Mouse (Mus musculus): ENCODE results near the gene Sel1l. TPM values are rescaled to one million over a fixed set of nuclear protein-coding genes. Genes with fewer than 3 reads are reported as not detected.
A peak's percentile ranks its signal among the peaks of the same experiment; 100 is the strongest.

Gene Sel1l
- 60.1 and 66.2 TPM in 2 replicates for polyA plus RNA-seq (2016; fragmentation: Nextera tagmentation; extraction: Ambion mirVana)

- Histone ChIP-seq H3K4me1 (replicated peaks) (peaks cover 16% of the 10 kb centered on the region; the same call in 1 of the 2 replicates), H3K4me2 (peak within 1 kb of the TSS; percentile 98), H3K4me3 (peak within 1 kb of the TSS; percentile 99), H3K27me3 (replicated peaks) (no peaks in the 10 kb centered on the region), H3K9me3 (replicated peaks) (no peaks in the 10 kb centered on the region), H3K36me3 (peaks cover 1% of the 10 kb centered on the region), H3K9ac (peak within 1 kb of the TSS; percentile 97), H3K27ac (ENCODE audit: poor library complexity, severe bottlenecking) (peak within 1 kb of the TSS; percentile 70; the same call in 1 of the 2 replicates)
- WGBS: under 1% methylated on average over 31 of the region's 35 CpGs
- ATAC-seq (ENCODE audit: insufficient number of reproducible peaks, low FRiP score): peak; percentile 100
Observed at GRCm38 (mm10) chr12:91849045-91849467, at the start of gene Sel1l. Gene Sel1l (minus strand): TSS chr12:91849157.

- Histone ChIP-seq H3K4me1 (replicated peaks) (no peaks in the 10 kb centered on the region), H3K27me3 (replicated peaks) (no peaks in the 10 kb centered on the region), H3K4me2 (no peak overlapping the region), H3K9ac (no peak overlapping the region), H3K27ac (ENCODE audit: poor library complexity, severe bottlenecking) (no peak overlapping the region), H3K4me3 (no peak overlapping the region), H3K9me3 (replicated peaks) (no peaks in the 10 kb centered on the region), H3K36me3 (no peaks in the 10 kb centered on the region)
- no peak for ATAC-seq (ENCODE audit: insufficient number of reproducible peaks, low FRiP score)
- 76% methylated on average over 9 of the region's 9 CpGs for WGBS
Observed at GRCm38 (mm10) chr12:91892622-91893560, 43.9 kb upstream of the Sel1l start.

GRCm38 (mm10) chr12:91880431-91880830, 31.5 kb upstream of the Sel1l start:
- H3K4me2 ChIP-seq: no peak overlapping the region
- H3K27me3 ChIP-seq (replicated peaks): no peaks in the 10 kb centered on the region
- peaks cover 3% of the 10 kb centered on the region; the same call in 1 of the 2 replicates for H3K4me1 ChIP-seq (replicated peaks)
- H3K27ac ChIP-seq (ENCODE audit: poor library complexity, severe bottlenecking): no peak overlapping the region
- H3K4me3 ChIP-seq: no peak overlapping the region
- no peaks in the 10 kb centered on the region; the same call in 1 of the 2 replicates for H3K9me3 ChIP-seq (replicated peaks)
- no peak overlapping the region for H3K9ac ChIP-seq
- no peaks in the 10 kb centered on the region for H3K36me3 ChIP-seq
- ATAC-seq (ENCODE audit: insufficient number of reproducible peaks, low FRiP score): no peak
- 79% methylated on average over 13 of the region's 13 CpGs for WGBS

- no peak for ATAC-seq (ENCODE audit: insufficient number of reproducible peaks, low FRiP score)
- Histone ChIP-seq H3K9me3 (replicated peaks) (no peaks in the 10 kb centered on the region; the same call in 1 of the 2 replicates), H3K27ac (ENCODE audit: poor library complexity, severe bottlenecking) (no peak overlapping the region), H3K27me3 (replicated peaks) (no peaks in the 10 kb centered on the region), H3K4me3 (no peak overlapping the region), H3K9ac (no peak overlapping the region), H3K36me3 (no peaks in the 10 kb centered on the region), H3K4me2 (no peak overlapping the region), H3K4me1 (replicated peaks) (peaks cover 3% of the 10 kb centered on the region; the same call in 1 of the 2 replicates)
- WGBS: 73% methylated on average over 8 of the region's 8 CpGs
Observed at GRCm38 (mm10) chr12:91878912-91879250, 29.9 kb upstream of the Sel1l start.

- Histone ChIP-seq H3K4me1 (replicated peaks) (peaks cover 3% of the 10 kb centered on the region; the same call in 1 of the 2 replicates), H3K9ac (no peak overlapping the region), H3K36me3 (no peaks in the 10 kb centered on the region), H3K4me3 (no peak overlapping the region), H3K27me3 (replicated peaks) (no peaks in the 10 kb centered on the region), H3K4me2 (no peak overlapping the region), H3K27ac (ENCODE audit: poor library complexity, severe bottlenecking) (no peak overlapping the region), H3K9me3 (replicated peaks) (no peaks in the 10 kb centered on the region; the same call in 1 of the 2 replicates)
- ATAC-seq (ENCODE audit: insufficient number of reproducible peaks, low FRiP score): no peak
- WGBS: 66% methylated on average over 21 of the region's 21 CpGs
Observed at GRCm38 (mm10) chr12:91878056-91878911, 29.3 kb upstream of the Sel1l start.

GRCm38 (mm10) chr12:91877646-91878045, 28.7 kb upstream of the Sel1l start:
- ATAC-seq (ENCODE audit: insufficient number of reproducible peaks, low FRiP score): no peak
- H3K4me1 ChIP-seq (replicated peaks): peaks cover 3% of the 10 kb centered on the region; the same call in 1 of the 2 replicates
- H3K4me3 ChIP-seq: no peak overlapping the region
- no peaks in the 10 kb centered on the region for H3K36me3 ChIP-seq
- no peak overlapping the region for H3K27ac ChIP-seq (ENCODE audit: poor library complexity, severe bottlenecking)
- H3K9me3 ChIP-seq (replicated peaks): no peaks in the 10 kb centered on the region; the same call in 1 of the 2 replicates
- H3K27me3 ChIP-seq (replicated peaks): no peaks in the 10 kb centered on the region
- no peak overlapping the region for H3K9ac ChIP-seq
- no peak overlapping the region for H3K4me2 ChIP-seq
- 45% methylated on average over 5 of the region's 5 CpGs for WGBS

- H3K4me3 ChIP-seq: no peak overlapping the region
- no peak overlapping the region for H3K9ac ChIP-seq
- H3K9me3 ChIP-seq (replicated peaks): no peaks in the 10 kb centered on the region
- no peaks in the 10 kb centered on the region for H3K36me3 ChIP-seq
- no peak overlapping the region for H3K27ac ChIP-seq (ENCODE audit: poor library complexity, severe bottlenecking)
- H3K4me1 ChIP-seq (replicated peaks): peaks cover under 1% of the 10 kb centered on the region; the same call in 1 of the 2 replicates
- no peaks in the 10 kb centered on the region for H3K27me3 ChIP-seq (replicated peaks)
- 87% methylated on average over 11 of the region's 11 CpGs for WGBS
- no peak overlapping the region for H3K4me2 ChIP-seq
- ATAC-seq (ENCODE audit: insufficient number of reproducible peaks, low FRiP score): no peak
Observed at GRCm38 (mm10) chr12:91870671-91871070, 21.7 kb upstream of the Sel1l start.

GRCm38 (mm10) chr12:91869352-91869751, 20.4 kb upstream of the Sel1l start:
- H3K4me3 ChIP-seq: no peak overlapping the region
- H3K9ac ChIP-seq: no peak overlapping the region
- no peak overlapping the region for H3K27ac ChIP-seq (ENCODE audit: poor library complexity, severe bottlenecking)
- H3K4me2 ChIP-seq: no peak overlapping the region
- H3K27me3 ChIP-seq (replicated peaks): no peaks in the 10 kb centered on the region
- no peaks in the 10 kb centered on the region for H3K36me3 ChIP-seq
- ATAC-seq (ENCODE audit: insufficient number of reproducible peaks, low FRiP score): no peak
- H3K9me3 ChIP-seq (replicated peaks): no peaks in the 10 kb centered on the region
- no peaks in the 10 kb centered on the region for H3K4me1 ChIP-seq (replicated peaks)
- 52% methylated on average over 4 of the region's 4 CpGs for WGBS

GRCm38 (mm10) chr12:91854330-91854729, 5.4 kb upstream of the Sel1l start:
- Histone ChIP-seq H3K4me3 (no peak overlapping the region), H3K4me1 (replicated peaks) (no peaks in the 10 kb centered on the region), H3K4me2 (no peak overlapping the region), H3K36me3 (no peaks in the 10 kb centered on the region), H3K9me3 (replicated peaks) (no peaks in the 10 kb centered on the region), H3K27ac (ENCODE audit: poor library complexity, severe bottlenecking) (no peak overlapping the region), H3K27me3 (replicated peaks) (no peaks in the 10 kb centered on the region), H3K9ac (no peak overlapping the region)
- 50% methylated on average over 8 of the region's 8 CpGs for WGBS
- no peak for ATAC-seq (ENCODE audit: insufficient number of reproducible peaks, low FRiP score)

GRCm38 (mm10) chr12:91848394-91849044, 438 bp downstream of the Sel1l start:
- Histone ChIP-seq H3K4me1 (replicated peaks) (peaks cover 18% of the 10 kb centered on the region; the same call in 1 of the 2 replicates), H3K27ac (ENCODE audit: poor library complexity, severe bottlenecking) (peak overlapping the region; percentile 70; the same call in 1 of the 2 replicates), H3K4me3 (peak overlapping the region; percentile 99), H3K9me3 (replicated peaks) (no peaks in the 10 kb centered on the region), H3K9ac (peak overlapping the region; percentile 97), H3K27me3 (replicated peaks) (no peaks in the 10 kb centered on the region), H3K4me2 (peak overlapping the region; percentile 98), H3K36me3 (peaks cover 5% of the 10 kb centered on the region)
- 3% methylated on average over 33 of the region's 33 CpGs for WGBS
- ATAC-seq (ENCODE audit: insufficient number of reproducible peaks, low FRiP score): peak; percentile 69

All from heart, embryonic 12.5 days (tissue).